Mouse (Mus musculus) thymus, postnatal 36 days (tissue): ENCODE measurements around the gene Dnal4.

ENCODE experiments used
- DNase-seq, 2 experiments: peaks; one replicate each; pipeline ENCODE4 v3.0.0; 2022; ENCODE audit warnings: mixed read lengths in 2 of 2

Gene Dnal4

DNA sequence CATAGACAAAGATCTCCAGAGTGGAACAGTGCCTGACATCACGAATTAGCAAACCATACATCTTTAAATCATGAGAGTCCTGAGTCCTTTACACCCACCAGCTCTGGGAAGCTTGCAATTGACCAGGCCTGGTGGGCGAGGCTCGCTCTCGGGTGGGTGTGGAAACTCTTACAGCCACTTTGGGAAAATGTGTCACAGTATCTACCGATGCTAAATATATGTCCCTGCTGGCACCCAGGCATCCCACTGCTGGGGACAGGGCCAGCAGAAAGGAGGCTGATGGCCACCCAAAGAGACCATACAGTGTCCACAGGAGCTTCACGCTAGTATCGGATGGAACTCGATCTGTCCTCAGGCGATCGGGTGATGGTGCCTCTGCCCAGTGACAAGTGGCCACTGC is 20.9 kb upstream of the Dnal4 start:
- DNase-seq = no peak

DNA sequence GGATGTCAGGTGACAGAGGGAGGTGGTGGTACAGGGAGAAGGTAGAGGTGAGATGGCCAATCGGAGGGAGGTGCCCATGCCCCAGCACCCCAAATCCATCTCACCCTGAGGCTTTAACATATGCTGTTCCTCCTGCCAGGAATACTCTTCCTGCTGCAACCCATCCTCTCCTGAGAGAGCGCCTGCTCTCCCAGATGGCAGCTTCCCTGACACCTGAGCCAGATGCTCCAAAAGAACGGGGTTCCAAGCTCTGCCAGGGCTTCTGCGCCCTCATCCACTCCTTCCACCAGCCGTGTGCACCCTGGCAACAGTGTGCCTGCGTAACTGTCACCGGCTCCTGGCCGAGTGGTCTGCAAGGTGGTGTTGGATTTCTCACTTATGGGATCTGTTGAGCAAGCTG is 20.0 kb upstream of the Dnal4 start:
- DNase-seq = no peak

GRCm38 (mm10) chr15:79797096-79797495 is 19.4 kb upstream of the Dnal4 start:
- DNase-seq = no peak

- DNase-seq = no peak
Measured at GRCm38 (mm10) chr15:79796256-79796655, 18.6 kb upstream of the Dnal4 start.

DNA sequence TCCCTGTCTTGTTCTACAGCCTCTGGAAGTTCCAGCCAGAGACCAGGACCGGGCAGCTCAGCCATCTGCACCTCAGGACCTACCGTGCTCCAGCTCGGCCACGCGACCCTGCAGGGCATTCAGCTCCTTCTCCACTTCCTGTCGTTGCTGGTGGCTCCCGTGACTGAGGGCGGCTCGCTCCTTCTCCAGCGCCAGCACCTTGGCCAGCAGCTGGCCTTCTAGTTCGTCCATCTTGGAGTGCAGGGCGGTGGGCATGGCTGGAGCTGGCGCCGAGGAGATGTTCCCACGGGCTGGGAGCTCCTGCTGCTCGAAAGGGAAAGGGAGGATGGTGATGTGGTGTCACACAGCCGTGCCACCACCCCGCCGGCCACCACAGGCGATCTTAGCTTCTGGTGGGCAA is 16.5 kb upstream of the Dnal4 start:
- DNase-seq = no peak

DNA sequence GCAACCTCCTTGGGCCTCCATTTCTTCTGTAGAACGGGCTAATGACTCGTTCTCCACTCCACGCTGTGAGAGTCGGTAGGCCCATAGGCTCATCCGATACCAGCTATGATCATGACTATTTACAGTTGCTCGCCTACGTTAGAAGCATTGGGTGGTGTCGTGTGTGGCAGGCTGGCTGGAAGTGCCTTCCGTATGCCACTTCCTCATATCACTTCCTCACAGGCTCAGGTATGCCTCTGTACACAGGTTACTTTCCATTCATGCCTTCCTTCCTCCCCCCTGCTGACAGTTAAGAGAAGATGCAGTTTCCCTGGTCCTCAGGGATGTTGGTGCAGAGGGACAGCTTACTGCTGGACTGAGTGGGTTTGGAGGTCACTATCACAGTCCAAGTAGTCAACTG is 15.4 kb upstream of the Dnal4 start:
- no peak for DNase-seq

GRCm38 (mm10) chr15:79792455-79792854 is 14.8 kb upstream of the Dnal4 start:
- DNase-seq = no peak

GRCm38 (mm10) chr15:79791502-79791901 is 13.9 kb upstream of the Dnal4 start:
- DNase-seq = peak; percentile 40 to 44

GRCm38 (mm10) chr15:79790905-79791304 is 13.3 kb upstream of the Dnal4 start:
- DNase-seq = no peak

DNA sequence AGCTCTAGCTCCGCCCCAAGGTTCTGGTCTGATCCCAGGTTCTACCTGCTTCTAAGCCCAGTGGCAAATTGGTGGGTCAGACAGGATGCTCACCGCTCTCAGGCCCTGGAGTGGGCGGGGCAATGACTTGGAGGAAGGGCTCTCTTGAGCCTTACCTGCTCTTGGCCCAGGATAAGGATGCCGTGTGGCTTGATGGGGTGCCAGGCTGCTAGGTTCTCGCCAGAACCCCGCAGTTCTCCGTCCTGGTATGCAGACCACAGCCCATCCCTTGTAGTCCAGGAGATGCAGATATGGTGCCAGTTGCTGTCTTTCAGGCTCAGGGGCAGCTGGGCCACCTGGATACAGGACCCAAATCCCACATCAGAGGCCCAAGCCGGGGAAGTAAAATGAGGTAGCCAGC is 12.5 kb upstream of the Dnal4 start:
- DNase-seq = no peak

GRCm38 (mm10) chr15:79787815-79788214 is 10.2 kb upstream of the Dnal4 start:
- no peak for DNase-seq

DNA sequence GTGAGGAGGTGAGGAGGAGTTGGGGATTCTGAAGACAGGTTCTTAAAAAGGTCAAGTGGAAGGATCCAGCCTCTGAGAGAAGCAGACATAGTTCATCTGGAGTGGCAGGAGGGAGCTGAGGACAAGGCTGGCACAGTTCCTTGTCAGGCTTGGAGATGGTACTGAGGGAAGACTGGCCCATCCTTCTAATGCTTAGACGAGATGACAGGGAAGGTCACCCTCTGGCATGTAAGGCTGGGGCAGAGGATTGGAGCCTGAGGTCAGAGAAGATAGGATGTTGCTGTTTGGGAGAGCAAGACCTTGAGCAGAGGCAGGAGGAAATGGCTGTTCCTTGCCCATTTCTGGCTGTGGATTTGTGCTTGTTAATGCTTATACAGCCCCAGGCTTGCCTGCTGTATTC is 7.4 kb upstream of the Dnal4 start:
- no peak for DNase-seq

DNA sequence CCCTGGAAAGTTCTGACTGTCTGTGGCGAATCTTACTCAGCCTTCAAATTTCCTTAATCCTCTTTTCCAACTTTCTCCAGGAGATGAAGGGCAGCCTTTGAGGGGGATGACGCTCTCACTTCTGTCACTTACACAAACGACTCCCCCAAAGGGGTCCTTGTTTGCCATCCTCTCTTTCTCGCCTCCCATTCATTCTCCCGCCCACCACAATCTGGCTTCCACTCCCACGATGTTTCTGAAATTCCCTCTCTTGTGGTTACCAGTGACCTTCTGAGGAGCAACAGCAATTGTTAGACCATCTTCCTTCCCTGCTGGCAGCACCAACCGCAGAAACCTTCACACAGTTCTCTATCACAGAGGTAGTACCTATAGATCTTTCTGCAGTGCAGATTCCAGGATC is 2.0 kb downstream of the Dnal4 start:
- DNase-seq = no peak

GRCm38 (mm10) chr15:79774117-79775027 is 3.3 kb downstream of the Dnal4 start:
- peak; percentile 95 to 97 for DNase-seq

- DNase-seq = no peak
Measured at GRCm38 (mm10) chr15:79770629-79771240, 6.9 kb downstream of the Dnal4 start.

DNA sequence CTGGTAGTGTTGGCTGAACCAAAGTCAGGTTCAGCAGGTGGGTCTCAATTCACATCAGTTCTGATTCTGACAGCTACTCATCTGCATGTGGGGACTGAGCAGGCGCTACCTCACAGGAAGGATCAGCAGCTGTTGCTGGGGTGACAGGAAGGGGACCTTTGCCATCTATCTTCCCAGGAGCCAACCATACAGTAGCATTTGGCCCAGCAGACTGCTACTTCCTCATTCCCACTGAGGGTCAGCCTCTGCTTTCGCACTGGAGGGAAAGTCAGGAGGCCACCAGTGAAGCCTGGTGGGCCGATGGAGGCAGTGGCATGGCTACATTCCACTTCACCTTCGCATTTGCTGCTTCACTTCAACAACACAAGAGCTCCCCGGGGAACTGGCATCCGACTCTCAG is 9.3 kb downstream of the Dnal4 start:
- no peak for DNase-seq

GRCm38 (mm10) chr15:79767327-79767961 is 10.2 kb downstream of the Dnal4 start:
- no peak for DNase-seq

- no peak for DNase-seq
Measured at GRCm38 (mm10) chr15:79766586-79767071, 11.0 kb downstream of the Dnal4 start.

DNA sequence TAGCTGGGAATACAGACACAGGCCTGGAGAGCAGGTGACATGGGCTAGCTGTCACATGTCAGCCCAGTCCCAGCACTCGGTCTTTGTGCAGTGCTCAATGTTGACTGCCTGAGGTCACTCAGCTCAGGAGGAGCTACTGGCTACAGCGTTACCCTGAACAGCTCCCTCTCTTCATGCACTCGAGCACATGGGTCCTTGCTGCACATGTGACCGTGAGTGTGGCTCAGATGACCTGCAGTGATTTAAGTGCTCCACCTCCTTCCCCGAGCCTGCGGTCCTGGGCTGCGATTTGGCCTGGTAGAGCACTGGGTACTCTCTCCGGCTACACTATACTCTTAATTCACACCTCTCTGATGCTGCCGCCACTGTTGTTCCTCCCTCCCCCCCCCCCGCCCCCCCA is 11.5 kb downstream of the Dnal4 start:
- DNase-seq = no peak

GRCm38 (mm10) chr15:79765361-79765760 is 12.3 kb downstream of the Dnal4 start:
- DNase-seq = no peak

GRCm38 (mm10) chr15:79764539-79765267 is 12.9 kb downstream of the Dnal4 start:
- DNase-seq = no peak

GRCm38 (mm10) chr15:79763601-79764246 is 13.9 kb downstream of the Dnal4 start:
- DNase-seq = no peak
